Mouse (Mus musculus) C3H10T1/2 (cell line): ENCODE data around the gene Tmem108. TPM values are rescaled to one million over a fixed set of nuclear protein-coding genes. Genes with fewer than 3 reads are reported as not detected.

Source experiments
- polyA plus RNA-seq, 2 experiments: library from polyadenylated mRNA; unstranded; fragments of >200 nt; fragmentation: generic; extraction: Trizol; gene quantifications; one replicate each; pipeline ENCODE4 v1.2.1; 2012; ENCODE audit warnings: missing spikeins in 2 of 2

The Tmem108 gene
- not detected for polyA plus RNA-seq

GRCm38 (mm10) chr9:103761647-103762084 lies at the start of gene Tmem108:
Gene Tmem108, minus strand, starts transcription at chr9:103761837.

GRCm38 (mm10) chr9:103480044-103480576 lies 281.5 kb downstream of the Tmem108 start, which contains the start of gene Bfsp2:
Gene Bfsp2, minus strand, starts transcription at chr9:103480420.

Other genes starting within 250 kb of the Tmem108 start
- 1 to 10 TPM in 1 of 2 experiments, under 1 TPM in 1; 0.06 to 2.1 TPM for gene Nphp3, start 240.7 kb upstream of the Tmem108 start, polyA plus RNA-seq